Mouse (Mus musculus): ENCODE data around the gene C130079G13Rik.
"Not testable (repeated sequence)": the region's sequence is repeated elsewhere in the genome, so short reads cannot be mapped to it uniquely, and the experiment has no call there.

Gene C130079G13Rik

DNA sequence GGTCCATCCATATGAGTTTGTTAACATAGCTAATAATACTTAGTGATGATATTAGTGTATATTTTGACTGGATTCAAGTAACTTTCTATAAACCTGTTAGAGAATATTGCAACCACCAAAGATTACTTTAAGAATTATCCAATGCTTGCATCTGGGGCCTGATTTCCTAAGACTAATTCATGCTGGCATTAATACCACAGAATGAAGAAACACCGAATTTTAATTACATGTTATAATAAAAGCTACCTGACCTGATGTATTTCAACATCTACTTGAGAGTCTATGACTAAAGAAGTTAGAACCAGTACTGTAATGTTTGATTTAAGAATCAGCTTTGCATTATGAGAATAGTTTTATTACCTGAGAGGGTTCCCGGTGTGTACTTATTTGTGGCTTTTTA is at the start of gene C130079G13Rik:
Gene C130079G13Rik, plus strand, starts transcription at position 301 of the 400 bp plus-strand sequence.
- DNase-seq, result no peak

- not testable (repeated sequence) for DNase-seq
Observed at GRCm38 (mm10) chr3:59877601-59878000, 47.4 kb upstream of the C130079G13Rik start.

DNA sequence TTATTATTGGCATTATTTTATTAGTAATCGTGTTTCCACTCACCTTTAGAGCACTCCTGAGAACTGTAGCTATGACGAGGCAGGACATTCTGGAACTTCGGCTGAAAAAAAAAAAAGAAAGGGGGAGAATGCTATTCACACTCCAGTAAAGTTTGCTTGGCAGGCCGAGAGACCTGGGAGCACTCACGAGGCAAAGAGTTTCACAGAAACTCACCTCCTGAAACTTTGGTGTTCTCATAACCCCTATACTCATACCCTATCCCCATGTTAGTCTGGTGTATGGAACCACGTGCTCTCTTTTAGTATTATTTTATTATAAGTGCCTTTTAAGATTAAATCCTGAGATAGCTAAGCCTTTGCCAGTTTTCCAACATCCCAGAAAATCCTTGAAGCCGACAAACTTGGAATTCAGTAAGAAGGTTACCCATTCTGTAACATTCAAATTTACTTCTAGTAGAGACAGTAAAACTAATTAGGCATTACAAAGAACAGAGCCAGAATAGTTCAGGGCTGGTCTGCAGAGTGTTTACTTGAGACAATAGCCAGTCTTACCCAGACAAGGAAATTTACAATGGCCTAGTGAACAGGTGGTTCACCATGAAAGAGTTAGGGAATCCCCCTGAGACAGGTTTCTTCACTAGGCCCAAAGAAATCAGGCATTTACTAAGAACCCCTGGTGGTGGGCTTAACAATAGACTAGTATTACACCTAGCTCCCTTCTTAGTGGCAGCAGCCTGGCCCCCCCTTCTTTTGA is 45.0 kb upstream of the C130079G13Rik start:
- not testable (repeated sequence) for DNase-seq

DNA sequence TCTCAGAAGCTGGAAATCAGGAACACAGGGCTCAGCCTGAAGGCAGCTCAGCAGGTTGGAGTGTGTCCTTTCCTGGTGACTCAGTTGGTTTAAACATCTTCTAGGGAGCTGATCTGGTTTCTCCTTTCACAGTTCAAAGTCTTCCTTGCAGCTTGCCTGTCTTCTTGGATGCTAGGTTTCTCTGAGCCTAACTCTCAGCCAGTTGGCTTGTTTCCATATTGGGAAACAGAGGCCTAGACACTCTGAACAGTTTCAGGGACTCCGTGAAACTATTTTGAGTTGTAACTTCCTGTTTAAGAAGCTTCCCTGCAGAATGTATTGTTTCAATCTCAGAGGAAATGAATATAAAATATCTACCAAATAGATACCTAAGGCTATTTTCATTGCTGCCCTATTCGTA is 31.7 kb upstream of the C130079G13Rik start:
- DNase-seq, result no peak

- no peak for DNase-seq
Observed at GRCm38 (mm10) chr3:59934621-59935020, 9.6 kb downstream of the C130079G13Rik start.

DNA sequence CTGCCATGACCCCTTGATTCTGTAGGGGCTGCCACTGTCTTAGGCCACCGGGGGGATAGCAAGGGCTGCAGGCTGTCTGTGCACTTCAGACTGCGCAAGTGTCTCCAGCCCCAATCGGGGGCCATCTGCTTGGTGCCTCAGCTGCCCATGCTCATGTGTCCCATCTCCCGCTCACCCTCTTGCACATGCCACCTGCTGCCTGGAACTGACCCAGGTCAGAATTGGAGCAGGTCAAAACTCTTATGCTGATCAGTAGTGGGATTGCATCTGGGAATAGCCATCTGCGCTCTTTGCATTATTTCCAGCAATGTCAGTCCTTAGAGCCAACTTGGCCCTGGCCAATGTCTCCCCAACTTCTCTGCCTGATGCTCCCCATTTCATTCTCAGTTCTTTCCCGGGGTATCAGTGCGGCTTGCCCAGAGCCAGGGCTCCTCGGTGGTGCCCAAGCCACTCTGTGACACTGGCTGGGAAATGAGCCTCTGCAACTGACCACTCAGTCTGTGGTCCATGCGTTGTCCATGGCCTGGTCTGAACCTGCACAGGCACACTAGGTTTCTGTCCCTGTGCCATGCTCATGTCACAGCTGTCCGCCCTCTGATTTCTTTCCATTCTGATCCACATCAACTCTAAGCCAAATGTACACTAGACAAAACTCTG is 22.4 kb downstream of the C130079G13Rik start:
- DNase-seq, result no peak

- no peak for DNase-seq
Observed at GRCm38 (mm10) chr3:59970891-59971290, 45.9 kb downstream of the C130079G13Rik start.

DNA sequence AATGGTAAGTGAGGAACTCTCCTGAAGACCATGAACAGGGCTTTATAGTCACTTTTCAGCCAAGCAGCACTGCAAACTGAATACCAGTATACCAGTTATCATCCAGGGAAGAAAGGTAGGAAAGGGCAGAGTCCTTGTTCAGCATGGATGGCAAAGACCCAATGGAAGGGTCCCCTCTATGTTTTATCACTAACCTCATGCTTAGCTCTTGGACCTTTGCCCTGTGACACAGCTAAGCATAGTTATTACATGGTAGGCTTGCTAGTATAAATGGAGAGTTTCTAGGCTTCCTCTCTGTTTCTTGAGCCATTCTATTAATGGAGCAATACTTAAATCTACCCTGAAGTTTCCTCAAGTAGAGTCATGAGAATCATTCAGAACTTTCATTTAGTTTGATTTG is 49.6 kb downstream of the C130079G13Rik start:
- no peak for DNase-seq
